In genomic region chr5:92797981-92798380, GRCm38 (mm10) we compare ENCODE assay signal across 17 mouse cellular contexts.
"Had no signal": no experiment of that assay in that cellular context is flagged by ENCODE, and none has a peak within 500 bp of the region (broad histone marks: within the 10 kb centered on the region; RNA-seq: fewer than 3 reads in every experiment).

No protein-coding gene starts in this region.

- H3K4me3 ChIP-seq: limb, embryonic 13.5 days; midbrain, embryonic 10.5 days; myocyte; neural tube, embryonic 15.5 days had no signal

- H3K27me3 ChIP-seq: limb, embryonic 13.5 days; neural tube, embryonic 15.5 days had no signal

- H3K9me3 ChIP-seq: neural tube, embryonic 15.5 days had no signal

- H3K4me1 ChIP-seq: limb, embryonic 13.5 days; neural tube, embryonic 15.5 days had no signal

- H3K9ac ChIP-seq: limb, embryonic 13.5 days; lung, embryonic 14.5 days; neural tube, embryonic 15.5 days had no signal

- H3K4me2 ChIP-seq: limb, embryonic 13.5 days; liver, embryonic 11.5 days; lung, embryonic 14.5 days; neural tube, embryonic 15.5 days had no signal

- H3K36me3 ChIP-seq: limb, embryonic 13.5 days; neural tube, embryonic 15.5 days had no signal

- DNase-seq: kidney, adult 11 months; kidney, postnatal 14 days; layer of hippocampus, postnatal 36 days; left cerebral cortex, postnatal 4 days; lung, embryonic 14.5 days; lung, postnatal 10 days; lung, postnatal 4 days; midbrain, embryonic 14.5 days; right cerebral cortex, adult 18-20 months; spleen, adult 18-20 months; thymus, adult 2 months; thymus, postnatal 36 days had no signal

- H3K27ac ChIP-seq: limb, embryonic 13.5 days; neural tube, embryonic 15.5 days had no signal
